Mouse (Mus musculus): ENCODE measurements around the gene AI481877. TPM values are rescaled to one million over a fixed set of nuclear protein-coding genes. Genes with fewer than 3 reads are reported as not detected.

AI481877 gene
- polyA plus RNA-seq, 1 experiment from 2014 or later: not detected

- Histone ChIP-seq H3K9ac (no peak overlapping the region), H3K27ac (no peak overlapping the region), H3K4me3 (no peak overlapping the region), H3K27me3 (no peaks in the 10 kb centered on the region), H3K4me2 (replicated peaks) (no peak overlapping the region), H3K36me3 (peaks cover 26% of the 10 kb centered on the region), H3K4me1 (no peaks in the 10 kb centered on the region), H3K9me3 (no peaks in the 10 kb centered on the region)
- 86% methylated on average over 3 of the region's 3 CpGs for WGBS
- no peak for ATAC-seq (ENCODE audit: insufficient number of reproducible peaks, insufficient read depth, low FRiP score, low TSS enrichment)
These were observed 123.6 kb downstream of the AI481877 start for GRCm38 (mm10) chr4:59015181-59015580.

GRCm38 (mm10) chr4:59011446-59011845 lies 127.3 kb downstream of the AI481877 start:
- no peak overlapping the region for H3K4me3 ChIP-seq
- no peaks in the 10 kb centered on the region for H3K9me3 ChIP-seq
- H3K4me2 ChIP-seq (replicated peaks): no peak overlapping the region
- WGBS: 72% methylated on average over 3 of the region's 3 CpGs
- H3K27ac ChIP-seq: no peak overlapping the region
- H3K9ac ChIP-seq: no peak overlapping the region
- H3K4me1 ChIP-seq: no peaks in the 10 kb centered on the region; the same call in 1 of the 2 replicates
- 0 out of 2 replicates have a peak, but pooled peaks cover 5% of the 10 kb centered on the region for H3K36me3 ChIP-seq
- no peaks in the 10 kb centered on the region for H3K27me3 ChIP-seq
- ATAC-seq (ENCODE audit: insufficient number of reproducible peaks, insufficient read depth, low FRiP score, low TSS enrichment): no peak

- H3K4me2 ChIP-seq (replicated peaks): no peak overlapping the region
- 74% methylated on average over 4 of the region's 4 CpGs for WGBS
- 0 out of 2 replicates have a peak, but pooled peaks cover 5% of the 10 kb centered on the region for H3K36me3 ChIP-seq
- ATAC-seq (ENCODE audit: insufficient number of reproducible peaks, insufficient read depth, low FRiP score, low TSS enrichment): no peak
- H3K27me3 ChIP-seq: no peaks in the 10 kb centered on the region
- peaks cover 8% of the 10 kb centered on the region for H3K4me1 ChIP-seq
- no peak overlapping the region for H3K9ac ChIP-seq
- no peaks in the 10 kb centered on the region for H3K9me3 ChIP-seq
- H3K4me3 ChIP-seq: no peak overlapping the region
- no peak overlapping the region for H3K27ac ChIP-seq
These were observed 129.1 kb downstream of the AI481877 start for GRCm38 (mm10) chr4:59009696-59010095.

GRCm38 (mm10) chr4:59009186-59009585 lies 129.6 kb downstream of the AI481877 start:
- no peak overlapping the region for H3K4me3 ChIP-seq
- no peaks in the 10 kb centered on the region for H3K9me3 ChIP-seq
- H3K9ac ChIP-seq: no peak overlapping the region
- H3K27me3 ChIP-seq: no peaks in the 10 kb centered on the region
- peaks cover 13% of the 10 kb centered on the region for H3K4me1 ChIP-seq
- 86% methylated on average over 7 of the region's 7 CpGs for WGBS
- no peak overlapping the region for H3K27ac ChIP-seq
- ATAC-seq (ENCODE audit: insufficient number of reproducible peaks, insufficient read depth, low FRiP score, low TSS enrichment): no peak
- no peak overlapping the region for H3K4me2 ChIP-seq (replicated peaks)
- H3K36me3 ChIP-seq: 0 out of 2 replicates have a peak, but pooled peaks cover 4% of the 10 kb centered on the region

GRCm38 (mm10) chr4:59007974-59008373 lies 130.8 kb downstream of the AI481877 start:
- no peak overlapping the region for H3K4me3 ChIP-seq
- 63% methylated on average over 5 of the region's 5 CpGs for WGBS
- ATAC-seq (ENCODE audit: insufficient number of reproducible peaks, insufficient read depth, low FRiP score, low TSS enrichment): no peak
- H3K9me3 ChIP-seq: no peaks in the 10 kb centered on the region
- H3K27me3 ChIP-seq: no peaks in the 10 kb centered on the region
- H3K27ac ChIP-seq: no peak overlapping the region
- H3K4me1 ChIP-seq: peaks cover 17% of the 10 kb centered on the region
- H3K9ac ChIP-seq: no peak overlapping the region
- no peaks in the 10 kb centered on the region for H3K36me3 ChIP-seq
- H3K4me2 ChIP-seq (replicated peaks): no peak overlapping the region

- Histone ChIP-seq H3K36me3 (no peaks in the 10 kb centered on the region), H3K27ac (no peak overlapping the region), H3K4me2 (replicated peaks) (no peak overlapping the region), H3K9ac (no peak overlapping the region), H3K27me3 (no peaks in the 10 kb centered on the region), H3K9me3 (no peaks in the 10 kb centered on the region), H3K4me3 (no peak overlapping the region), H3K4me1 (peaks cover 20% of the 10 kb centered on the region)
- WGBS: 69% methylated on average over 6 of the region's 6 CpGs
- no peak for ATAC-seq (ENCODE audit: insufficient number of reproducible peaks, insufficient read depth, low FRiP score, low TSS enrichment)
These were observed 131.8 kb downstream of the AI481877 start for GRCm38 (mm10) chr4:59007016-59007415.

GRCm38 (mm10) chr4:59006211-59006610 lies 132.6 kb downstream of the AI481877 start:
- Histone ChIP-seq H3K4me2 (replicated peaks) (no peak overlapping the region), H3K4me1 (peaks cover 20% of the 10 kb centered on the region), H3K27me3 (no peaks in the 10 kb centered on the region), H3K9me3 (no peaks in the 10 kb centered on the region), H3K4me3 (no peak overlapping the region), H3K9ac (no peak overlapping the region), H3K27ac (no peak overlapping the region), H3K36me3 (no peaks in the 10 kb centered on the region)
- 40% methylated on average over 8 of the region's 8 CpGs for WGBS
- no peak for ATAC-seq (ENCODE audit: insufficient number of reproducible peaks, insufficient read depth, low FRiP score, low TSS enrichment)

- Histone ChIP-seq H3K27me3 (no peaks in the 10 kb centered on the region), H3K9me3 (no peaks in the 10 kb centered on the region), H3K4me1 (peaks cover 20% of the 10 kb centered on the region), H3K9ac (peak overlapping the region; percentile 91), H3K4me2 (replicated peaks) (peak overlapping the region; percentile 90), H3K27ac (no peak overlapping the region), H3K36me3 (no peaks in the 10 kb centered on the region), H3K4me3 (peak overlapping the region; percentile 90)
- no peak for ATAC-seq (ENCODE audit: insufficient number of reproducible peaks, insufficient read depth, low FRiP score, low TSS enrichment)
- WGBS: 27% methylated on average over 7 of the region's 7 CpGs
These were observed 135.0 kb downstream of the AI481877 start for GRCm38 (mm10) chr4:59003806-59004200.

- under 1% methylated on average over 83 of the region's 89 CpGs for WGBS
- Histone ChIP-seq H3K4me2 (replicated peaks) (peak within 1 kb of the TSS; percentile 90), H3K4me1 (peaks cover 20% of the 10 kb centered on the region), H3K9ac (peak within 1 kb of the TSS; percentile 91), H3K36me3 (no peaks in the 10 kb centered on the region), H3K27me3 (no peaks in the 10 kb centered on the region), H3K27ac (peak within 1 kb of the TSS; percentile 85), H3K4me3 (peak within 1 kb of the TSS; percentile 90), H3K9me3 (no peaks in the 10 kb centered on the region)
- peak; percentile 98 for ATAC-seq (ENCODE audit: insufficient number of reproducible peaks, insufficient read depth, low FRiP score, low TSS enrichment)
These were observed 135.6 kb downstream of the AI481877 start, which contains the start of gene Gm20503 for GRCm38 (mm10) chr4:59002948-59003805. Gene Gm20503 (plus strand): TSS chr4:59003210.

- no peak overlapping the region for H3K27ac ChIP-seq
- no peak overlapping the region for H3K4me2 ChIP-seq (replicated peaks)
- H3K9ac ChIP-seq: no peak overlapping the region
- no peaks in the 10 kb centered on the region for H3K27me3 ChIP-seq
- H3K4me1 ChIP-seq: peaks cover 20% of the 10 kb centered on the region
- no peak overlapping the region for H3K4me3 ChIP-seq
- H3K36me3 ChIP-seq: no peaks in the 10 kb centered on the region
- no peak for ATAC-seq (ENCODE audit: insufficient number of reproducible peaks, insufficient read depth, low FRiP score, low TSS enrichment)
- WGBS: 0% methylated on average over 2 of the region's 2 CpGs
- H3K9me3 ChIP-seq: no peaks in the 10 kb centered on the region
These were observed 138.2 kb downstream of the AI481877 start for GRCm38 (mm10) chr4:59000614-59001013.

GRCm38 (mm10) chr4:58999686-59000085 lies 139.1 kb downstream of the AI481877 start:
- H3K4me2 ChIP-seq (replicated peaks): no peak overlapping the region
- H3K27ac ChIP-seq: no peak overlapping the region
- H3K4me1 ChIP-seq: peaks cover 12% of the 10 kb centered on the region
- H3K36me3 ChIP-seq: no peaks in the 10 kb centered on the region
- ATAC-seq (ENCODE audit: insufficient number of reproducible peaks, insufficient read depth, low FRiP score, low TSS enrichment): no peak
- H3K9ac ChIP-seq: no peak overlapping the region
- 8% methylated on average over 2 of the region's 2 CpGs for WGBS
- no peaks in the 10 kb centered on the region for H3K27me3 ChIP-seq
- H3K4me3 ChIP-seq: no peak overlapping the region
- H3K9me3 ChIP-seq: no peaks in the 10 kb centered on the region

- Histone ChIP-seq H3K27ac (no peak overlapping the region), H3K9ac (no peak overlapping the region), H3K4me1 (peaks cover 3% of the 10 kb centered on the region; the same call in 1 of the 2 replicates), H3K4me2 (replicated peaks) (no peak overlapping the region), H3K9me3 (0 out of 2 replicates have a peak, but pooled peaks cover 4% of the 10 kb centered on the region), H3K36me3 (no peaks in the 10 kb centered on the region), H3K4me3 (no peak overlapping the region), H3K27me3 (no peaks in the 10 kb centered on the region)
- ATAC-seq (ENCODE audit: insufficient number of reproducible peaks, insufficient read depth, low FRiP score, low TSS enrichment): no peak
- 97% methylated on average over 1 of the region's 1 CpGs for WGBS
These were observed 140.1 kb downstream of the AI481877 start for GRCm38 (mm10) chr4:58998688-58999087.

Data from embryonic facial prominence, embryonic 12.5 days (tissue).